Mouse (Mus musculus) neural tube, embryonic 11.5 days (tissue): ENCODE measurements around the gene Nkapd1. TPM values are rescaled to one million over a fixed set of nuclear protein-coding genes. Genes with fewer than 3 reads are reported as not detected.

Experiments used
- ATAC-seq: fragments of 200-750 bp; cut with Nextera tagmentation; 2 replicates; pipeline ENCODE4 v1.8.0; 2017; ENCODE audit warnings: moderate number of reproducible peaks, mild to moderate bottlenecking, moderate TSS enrichment, moderate library complexity; ENCODE audit not compliant: insufficient read depth, low FRiP score, low TSS enrichment
- DNase-seq: peaks from one replicate; pipeline ENCODE4 v3.0.0-alpha.2; 2015; ENCODE audit warnings: low spot score
- H3K27ac ChIP-seq: fragments of 300-500 bp; sonication (generic); 2 replicates; pipeline ENCODE4 v1.5.1; 2014; ENCODE audit warnings: low read depth, mild to moderate bottlenecking, low read length
- H3K27me3 ChIP-seq: fragments of 300-500 bp; sonication (generic); 2 replicates; pipeline ENCODE4 v1.6.1; 2014; ENCODE audit warnings: mild to moderate bottlenecking, low read length, mixed read lengths; ENCODE audit not compliant: control insufficient read depth, insufficient read depth
- H3K36me3 ChIP-seq: fragments of 300-500 bp; sonication (generic); 2 replicates; pipeline ENCODE4 v1.6.1; 2014; ENCODE audit warnings: mild to moderate bottlenecking, low read length, moderate library complexity, mixed read lengths; ENCODE audit not compliant: control insufficient read depth, insufficient read depth
- H3K4me1 ChIP-seq: fragments of 300-500 bp; sonication (generic); 2 replicates; pipeline ENCODE4 v1.6.1; 2014; ENCODE audit warnings: low read length, mixed read lengths; ENCODE audit not compliant: control insufficient read depth, insufficient read depth
- H3K4me2 ChIP-seq: fragments of 300-500 bp; sonication (generic); 2 replicates; pipeline ENCODE4 v1.6.1; 2014; ENCODE audit warnings: low read depth, mild to moderate bottlenecking, moderate library complexity
- H3K4me3 ChIP-seq: fragments of 300-500 bp; sonication (generic); 2 replicates; pipeline ENCODE4 v1.5.1; 2014; ENCODE audit warnings: low read depth, low read length
- H3K9ac ChIP-seq: fragments of 300-500 bp; sonication (generic); 2 replicates; pipeline ENCODE4 v1.6.1; 2014; ENCODE audit warnings: mild to moderate bottlenecking, low read length
- H3K9me3 ChIP-seq: fragments of 300-500 bp; sonication (generic); 2 replicates; pipeline ENCODE4 v1.6.1; 2016; ENCODE audit warnings: low read length; ENCODE audit not compliant: control insufficient read depth
- WGBS: fragments of 180-500 bp; shearing (Covaris S2); extraction: QIAGEN DNeasy Blood & Tissue Kit; methylation state at CpG from one replicate; pipeline ENCODE4 v1.1.7; 2014; 5-methylcytosine and 5-hydroxymethylcytosine counted together
- polyA plus RNA-seq: library from polyadenylated mRNA; unstranded; fragments of >200 nt; fragmentation: Nextera tagmentation; extraction: Ambion mirVana; gene quantifications from 2 replicates; pipeline ENCODE4 v1.2.1, GENCODE M21; 2014

The Nkapd1 gene
- polyA plus RNA-seq, 1 experiment from 2014 or later: 28.8 TPM

DNA sequence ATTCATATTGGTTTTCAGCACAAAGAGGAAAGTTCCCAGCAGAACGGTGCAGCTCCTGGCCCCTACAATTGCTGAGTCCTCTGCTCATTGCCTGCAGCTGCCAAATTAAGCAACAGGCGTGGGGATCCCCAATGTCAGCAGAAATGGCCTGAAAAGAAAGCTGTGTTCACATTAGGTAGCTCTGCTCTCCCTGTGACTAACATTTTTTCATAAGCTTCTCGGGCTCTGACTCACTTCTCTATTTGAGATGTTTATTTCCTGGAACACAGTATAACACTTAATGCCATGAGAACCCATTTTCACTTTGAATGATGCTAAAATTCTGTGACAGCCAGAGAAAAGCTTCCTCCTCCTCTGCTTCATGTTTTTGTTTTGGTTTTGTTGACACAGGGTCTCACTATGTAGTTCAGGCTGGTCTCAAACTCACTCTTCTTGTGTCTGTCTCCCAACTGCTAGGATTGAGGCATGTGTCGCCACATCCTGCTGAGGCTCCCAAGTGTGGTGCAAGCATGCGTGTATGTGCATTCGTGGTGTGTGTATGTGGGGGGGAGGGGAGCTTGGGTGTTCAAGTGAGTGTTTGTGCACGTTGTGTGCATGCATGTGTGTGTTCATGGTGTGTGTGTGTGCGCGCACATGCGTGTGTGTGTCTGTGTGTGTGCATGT, 26.3 kb downstream of the Nkapd1 start:
- H3K36me3 ChIP-seq: no peaks in the 10 kb centered on the region; the same call in 1 of the 2 replicates
- H3K27me3 ChIP-seq: no peaks in the 10 kb centered on the region
- no peaks in the 10 kb centered on the region for H3K4me1 ChIP-seq
- no peak overlapping the region for H3K9ac ChIP-seq
- no peak overlapping the region for H3K27ac ChIP-seq
- no peak overlapping the region for H3K4me3 ChIP-seq
- no peak for ATAC-seq
- no peaks in the 10 kb centered on the region for H3K9me3 ChIP-seq
- no peak overlapping the region for H3K4me2 ChIP-seq
- 82% methylated on average over 10 of the region's 10 CpGs for WGBS
- DNase-seq: no peak

GRCm38 (mm10) chr9:50586955-50587354, 30.3 kb downstream of the Nkapd1 start:
- no peak overlapping the region for H3K27ac ChIP-seq
- no peak for DNase-seq
- ATAC-seq: no peak
- H3K27me3 ChIP-seq: no peaks in the 10 kb centered on the region
- no peak overlapping the region for H3K9ac ChIP-seq
- no peak overlapping the region for H3K4me3 ChIP-seq
- H3K4me1 ChIP-seq: no peaks in the 10 kb centered on the region
- no peaks in the 10 kb centered on the region for H3K9me3 ChIP-seq
- no peaks in the 10 kb centered on the region for H3K36me3 ChIP-seq
- WGBS: 73% methylated on average over 4 of the region's 4 CpGs
- H3K4me2 ChIP-seq: no peak overlapping the region

GRCm38 (mm10) chr9:50585145-50585818, 32.0 kb downstream of the Nkapd1 start:
- 81% methylated on average over 6 of the region's 6 CpGs for WGBS
- ATAC-seq (no peak), DNase-seq (no peak)
- H3K9me3 ChIP-seq: no peaks in the 10 kb centered on the region
- no peaks in the 10 kb centered on the region for H3K27me3 ChIP-seq
- H3K27ac ChIP-seq: no peak overlapping the region
- H3K4me1 ChIP-seq: no peaks in the 10 kb centered on the region
- H3K4me3 ChIP-seq: no peak overlapping the region
- H3K9ac ChIP-seq: no peak overlapping the region
- H3K4me2 ChIP-seq: no peak overlapping the region
- no peaks in the 10 kb centered on the region for H3K36me3 ChIP-seq

DNA sequence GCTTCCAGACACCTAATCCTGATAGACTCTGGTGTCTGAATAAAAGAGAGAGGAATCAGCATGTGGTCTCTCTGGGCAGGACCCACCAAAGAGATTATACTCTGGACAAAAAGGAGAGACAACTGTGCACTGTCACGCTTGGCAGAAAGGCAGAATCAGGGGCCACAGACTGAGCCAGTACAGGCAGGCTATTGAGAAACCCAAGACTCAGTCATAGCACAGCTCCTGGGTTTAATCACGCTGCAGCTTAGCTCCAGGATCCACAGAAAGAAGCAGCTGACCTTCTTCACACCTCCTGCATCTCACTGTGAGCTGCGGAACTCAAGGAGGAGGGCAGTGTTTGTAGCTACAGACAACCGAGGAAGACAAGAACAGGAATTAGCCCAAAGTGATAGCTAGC, 36.9 kb downstream of the Nkapd1 start:
- 47% methylated on average over 4 of the region's 4 CpGs for WGBS
- Histone ChIP-seq H3K9me3 (no peaks in the 10 kb centered on the region), H3K4me3 (no peak overlapping the region), H3K27me3 (no peaks in the 10 kb centered on the region), H3K9ac (no peak overlapping the region), H3K4me1 (no peaks in the 10 kb centered on the region), H3K4me2 (no peak overlapping the region), H3K27ac (no peak overlapping the region), H3K36me3 (no peaks in the 10 kb centered on the region)
- DNase-seq: no peak
- ATAC-seq: no peak

DNA sequence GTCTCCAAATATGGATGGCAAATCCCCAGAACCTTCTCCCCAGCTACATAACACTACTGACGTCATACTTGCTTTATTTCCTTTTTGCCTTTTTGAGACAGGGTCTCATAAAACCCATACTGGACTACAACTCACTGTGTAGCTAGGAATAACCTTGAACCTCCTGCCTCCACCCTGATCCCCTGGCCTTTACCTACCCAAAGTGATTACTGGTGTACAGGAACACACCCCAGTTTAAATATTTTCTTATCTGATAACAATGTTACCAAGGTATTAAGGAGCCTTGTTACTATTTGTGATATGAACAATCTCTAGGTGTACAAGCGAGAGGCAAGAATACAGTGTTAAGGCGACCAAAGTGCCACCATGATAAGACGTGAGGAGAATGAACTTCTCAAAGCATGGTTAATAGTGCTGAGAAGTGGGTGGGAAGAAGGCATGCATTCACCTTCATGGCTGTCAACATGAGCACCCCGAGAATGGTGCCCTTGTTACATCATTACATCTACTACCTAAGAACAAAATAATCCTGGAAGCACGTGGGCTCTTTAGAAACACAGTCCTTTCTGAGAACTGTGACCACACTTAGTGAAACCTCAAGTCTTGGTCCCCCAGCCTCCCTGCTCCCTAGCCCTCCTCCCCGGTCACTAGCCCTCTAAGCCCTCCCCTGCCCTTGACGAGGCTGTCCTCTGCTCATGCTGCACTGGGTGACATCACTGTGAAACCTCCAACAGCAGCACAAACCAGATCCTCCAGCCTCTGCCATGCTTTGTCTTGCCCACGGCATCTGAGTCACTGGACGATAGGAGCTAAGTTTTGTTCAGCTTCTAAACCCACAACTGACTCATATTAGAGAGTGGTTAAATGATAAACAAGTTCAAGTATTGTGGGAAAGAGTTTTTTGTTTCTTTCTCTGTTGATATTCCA, 47.4 kb downstream of the Nkapd1 start:
- no peak for ATAC-seq
- Histone ChIP-seq H3K9me3 (no peaks in the 10 kb centered on the region), H3K36me3 (no peaks in the 10 kb centered on the region), H3K4me2 (no peak overlapping the region), H3K4me3 (no peak overlapping the region), H3K4me1 (no peaks in the 10 kb centered on the region), H3K9ac (no peak overlapping the region), H3K27ac (no peak overlapping the region), H3K27me3 (no peaks in the 10 kb centered on the region)
- DNase-seq: no peak
- 79% methylated on average over 10 of the region's 10 CpGs for WGBS

DNA sequence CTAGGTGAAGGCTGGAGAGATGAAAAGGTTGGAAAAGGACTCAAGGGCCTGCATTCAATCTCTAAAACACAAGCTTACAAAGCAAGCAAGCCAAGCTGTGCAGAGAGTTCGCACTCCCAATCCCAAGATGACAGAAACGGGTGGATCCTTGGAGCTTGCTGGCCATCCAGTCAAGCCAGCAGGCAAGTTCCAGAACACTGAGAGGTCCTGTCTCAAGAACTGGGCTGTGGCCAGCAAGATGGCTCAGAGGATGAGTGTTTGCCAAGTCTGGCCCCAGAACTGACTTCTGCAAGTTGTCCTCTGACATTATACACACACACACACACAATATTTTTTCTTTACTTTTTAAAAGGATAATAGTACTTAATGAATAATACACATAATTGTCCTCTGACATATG, 49.4 kb downstream of the Nkapd1 start:
- H3K27me3 ChIP-seq: no peaks in the 10 kb centered on the region
- WGBS: 89% methylated on average over 2 of the region's 2 CpGs

GRCm38 (mm10) chr9:50567372-50567771, 49.9 kb downstream of the Nkapd1 start:
- Histone ChIP-seq H3K4me3 (no peak overlapping the region), H3K36me3 (no peaks in the 10 kb centered on the region), H3K9ac (no peak overlapping the region), H3K4me2 (no peak overlapping the region), H3K27ac (no peak overlapping the region), H3K9me3 (no peaks in the 10 kb centered on the region), H3K4me1 (no peaks in the 10 kb centered on the region), H3K27me3 (no peaks in the 10 kb centered on the region)
- WGBS: 90% methylated on average over 4 of the region's 4 CpGs
- DNase-seq (no peak), ATAC-seq (no peak)

More for the DNA sequence above, 49.4 kb downstream of the Nkapd1 start:
- no peak for ATAC-seq
- DNase-seq: no peak
- H3K9ac ChIP-seq: no peak overlapping the region
- H3K4me3 ChIP-seq: no peak overlapping the region
- no peak overlapping the region for H3K4me2 ChIP-seq
- H3K27ac ChIP-seq: no peak overlapping the region
- no peaks in the 10 kb centered on the region for H3K9me3 ChIP-seq
- no peaks in the 10 kb centered on the region for H3K36me3 ChIP-seq
- H3K4me1 ChIP-seq: no peaks in the 10 kb centered on the region

GRCm38 (mm10) chr9:50565940-50566339, 51.3 kb downstream of the Nkapd1 start:
- Histone ChIP-seq H3K4me2 (no peak overlapping the region), H3K4me3 (no peak overlapping the region), H3K9me3 (no peaks in the 10 kb centered on the region), H3K27me3 (no peaks in the 10 kb centered on the region), H3K9ac (no peak overlapping the region), H3K4me1 (no peaks in the 10 kb centered on the region), H3K36me3 (no peaks in the 10 kb centered on the region), H3K27ac (no peak overlapping the region)
- WGBS: 83% methylated on average over 4 of the region's 4 CpGs
- DNase-seq: no peak
- ATAC-seq: no peak
